Mouse (Mus musculus) forebrain, embryonic 16.5 days (tissue): ENCODE results near the gene Coa5. TPM values are rescaled to one million over a fixed set of nuclear protein-coding genes. Genes with fewer than 3 reads are reported as not detected.

Experiments used
- ATAC-seq: fragments of 200-750 bp; cut with Nextera tagmentation; 2 replicates; pipeline ENCODE4 v1.8.0; 2017; ENCODE audit warnings: mild to moderate bottlenecking, moderate library complexity
- H3K27ac ChIP-seq: fragments of 300-500 bp; sonication (generic); 2 replicates; pipeline ENCODE4 v1.5.1; 2014; ENCODE audit warnings: low read length, control low read depth
- H3K27me3 ChIP-seq: fragments of 300-500 bp; sonication (generic); replicated peaks from 2 replicates; pipeline ENCODE4 v1.6.1; 2014; ENCODE audit warnings: low read length; ENCODE audit not compliant: control insufficient read depth, insufficient read depth
- H3K36me3 ChIP-seq: fragments of 300-500 bp; sonication (generic); 2 replicates; pipeline ENCODE4 v1.6.1; 2014; ENCODE audit not compliant: control insufficient read depth, insufficient read depth
- H3K4me1 ChIP-seq: fragments of 300-500 bp; sonication (generic); replicated peaks from 2 replicates; pipeline ENCODE4 v1.6.1; 2014; ENCODE audit warnings: low read length; ENCODE audit not compliant: control insufficient read depth, insufficient read depth
- H3K4me2 ChIP-seq: fragments of 300-500 bp; sonication (generic); 2 replicates; pipeline ENCODE4 v1.6.1; 2014; ENCODE audit warnings: mild to moderate bottlenecking, low read length, control low read depth
- H3K4me3 ChIP-seq: fragments of 300-500 bp; sonication (generic); replicated peaks from 2 replicates; pipeline ENCODE4 v1.5.1; 2014; ENCODE audit warnings: mild to moderate bottlenecking, low read length, control low read depth
- H3K9ac ChIP-seq: fragments of 300-500 bp; sonication (generic); replicated peaks from 2 replicates; pipeline ENCODE4 v1.6.1; 2014; ENCODE audit warnings: low read depth, low read length, control low read depth
- H3K9me3 ChIP-seq: fragments of 300-500 bp; sonication (generic); 2 replicates; pipeline ENCODE4 v1.6.1; 2016; ENCODE audit warnings: low read length; ENCODE audit not compliant: control insufficient read depth
- WGBS: fragments of 180-500 bp; shearing (Covaris S2); extraction: QIAGEN DNeasy Blood & Tissue Kit; methylation state at CpG from one replicate; pipeline ENCODE4 v1.1.7; 2014; 5-methylcytosine and 5-hydroxymethylcytosine counted together
- polyA plus RNA-seq: library from polyadenylated mRNA; unstranded; fragments of >200 nt; fragmentation: Nextera tagmentation; extraction: Ambion mirVana; gene quantifications from 2 replicates; pipeline ENCODE4 v1.2.1, GENCODE M21; 2015

The Coa5 gene
- polyA plus RNA-seq, 1 experiment from 2014 or later = 60.6 TPM

DNA sequence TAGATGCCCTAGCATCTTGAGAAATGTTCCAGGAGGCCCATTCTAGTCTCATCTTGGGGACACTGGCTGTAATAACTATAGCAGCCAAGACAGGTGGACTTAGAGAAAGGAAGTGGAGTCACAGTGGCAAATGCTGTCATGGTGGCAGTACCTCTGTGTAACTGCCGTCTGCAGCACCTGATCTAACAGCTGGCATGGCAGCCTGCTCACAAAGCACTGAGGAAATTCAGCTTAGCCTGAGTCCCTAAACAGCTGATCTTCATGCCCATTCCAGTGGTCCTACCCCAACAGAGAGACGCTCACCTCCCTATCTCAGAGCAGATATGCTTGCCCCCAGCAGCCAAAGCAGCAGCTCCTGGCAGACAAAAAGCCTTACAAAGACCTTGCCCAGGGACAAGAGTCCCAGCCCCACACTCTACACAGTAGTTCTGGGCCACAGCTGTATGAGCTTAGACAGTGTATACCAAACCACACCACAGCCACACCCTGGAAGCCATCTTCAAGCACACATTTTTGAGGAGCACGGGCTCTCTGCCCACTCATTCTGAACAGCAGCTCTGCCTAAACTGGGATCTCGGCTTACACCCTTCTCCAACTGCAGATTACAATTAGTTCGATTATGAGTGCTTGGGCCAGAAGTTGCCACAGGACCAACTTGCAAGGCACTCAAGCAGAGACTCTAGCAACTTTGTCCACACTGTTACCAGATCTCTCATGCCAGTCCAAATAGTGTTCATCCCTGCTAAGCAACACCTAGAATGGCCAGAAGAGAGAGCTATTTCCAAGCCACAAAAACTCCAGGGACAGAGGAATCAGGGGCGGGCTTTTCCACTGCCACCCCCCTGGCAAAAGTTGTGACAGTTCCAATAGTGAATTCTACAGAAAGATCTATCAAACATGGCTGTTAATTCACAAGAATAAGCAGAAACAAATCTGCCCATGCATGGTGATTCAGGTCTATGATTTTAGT, 41.6 kb upstream of the Coa5 start:
- whole genome bisulfite sequencing = 84% methylated on average over 6 of the region's 6 CpGs
- Histone ChIP-seq H3K9ac (no peak overlapping the region), H3K27me3 (no peaks in the 10 kb centered on the region), H3K27ac (no peak overlapping the region), H3K4me1 (no peaks in the 10 kb centered on the region), H3K4me3 (no peak overlapping the region), H3K4me2 (no peak overlapping the region), H3K9me3 (no peaks in the 10 kb centered on the region), H3K36me3 (no peaks in the 10 kb centered on the region)
- ATAC-seq = no peak

GRCm38 (mm10) chr1:37469007-37469406, 39.1 kb upstream of the Coa5 start:
- Histone ChIP-seq H3K27ac (no peak overlapping the region), H3K9ac (no peak overlapping the region), H3K27me3 (no peaks in the 10 kb centered on the region), H3K9me3 (no peaks in the 10 kb centered on the region), H3K4me2 (no peak overlapping the region), H3K36me3 (no peaks in the 10 kb centered on the region), H3K4me1 (no peaks in the 10 kb centered on the region), H3K4me3 (no peak overlapping the region)
- 93% methylated on average over 5 of the region's 5 CpGs for WGBS
- no peak for ATAC-seq

DNA sequence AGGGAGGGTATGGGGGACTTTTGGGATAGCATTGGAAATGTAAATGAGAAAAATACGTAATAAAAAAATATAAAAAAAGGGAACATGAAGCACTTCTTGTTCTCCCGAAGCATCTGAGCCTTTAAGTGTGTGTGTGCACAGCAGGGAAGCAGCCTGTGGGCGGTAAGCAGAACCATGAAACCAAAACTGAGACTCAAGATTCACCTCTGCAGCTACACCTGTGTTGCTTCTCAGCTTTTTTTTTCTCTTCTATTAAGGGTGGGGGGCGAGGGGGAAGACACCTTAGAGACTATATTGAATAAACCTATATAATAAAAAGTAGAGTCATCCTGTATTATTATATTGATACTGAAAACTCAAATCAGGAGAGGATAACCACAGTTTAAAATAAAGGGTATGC, 37.9 kb upstream of the Coa5 start:
- WGBS = 86% methylated on average over 4 of the region's 4 CpGs
- H3K36me3 ChIP-seq = no peaks in the 10 kb centered on the region
- ATAC-seq = no peak
- H3K27me3 ChIP-seq = no peaks in the 10 kb centered on the region
- H3K27ac ChIP-seq = no peak overlapping the region
- H3K4me3 ChIP-seq = no peak overlapping the region
- no peak overlapping the region for H3K9ac ChIP-seq
- no peaks in the 10 kb centered on the region for H3K4me1 ChIP-seq
- no peak overlapping the region for H3K4me2 ChIP-seq
- H3K9me3 ChIP-seq = no peaks in the 10 kb centered on the region

DNA sequence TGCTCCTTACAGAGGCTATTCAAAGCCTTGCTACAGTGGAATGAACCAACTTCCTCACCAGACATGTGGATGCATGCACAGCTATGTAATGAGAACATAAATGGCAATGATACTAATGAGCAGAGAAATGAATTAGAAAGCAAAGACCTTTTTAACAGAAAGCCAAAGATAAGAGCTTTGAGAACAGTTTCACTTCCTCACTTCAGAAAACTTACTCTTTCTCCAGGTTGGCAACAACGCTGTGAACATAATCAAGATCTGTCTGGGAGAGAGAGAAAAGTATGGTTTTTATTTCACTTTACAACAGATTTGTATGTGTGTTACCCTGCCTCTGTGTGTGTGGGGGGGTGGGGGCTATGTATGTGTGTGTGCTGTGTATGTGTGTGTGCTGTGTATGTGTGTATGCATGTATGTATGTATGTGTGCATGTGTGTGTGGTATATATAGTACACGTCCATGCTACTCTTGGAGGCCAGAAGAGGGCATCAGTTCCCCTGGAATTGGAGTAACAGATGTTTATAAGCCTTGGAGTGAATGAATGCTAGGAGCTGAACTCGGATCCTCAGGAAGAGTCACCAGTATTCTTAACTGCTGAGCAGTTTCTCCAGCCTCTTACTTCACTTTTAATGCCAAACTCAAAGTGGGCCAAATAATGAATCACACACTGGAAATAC, 36.6 kb upstream of the Coa5 start:
- Histone ChIP-seq H3K4me2 (no peak overlapping the region), H3K9ac (no peak overlapping the region), H3K4me1 (no peaks in the 10 kb centered on the region), H3K36me3 (no peaks in the 10 kb centered on the region), H3K4me3 (no peak overlapping the region), H3K27me3 (no peaks in the 10 kb centered on the region), H3K9me3 (no peaks in the 10 kb centered on the region), H3K27ac (no peak overlapping the region)
- no peak for ATAC-seq
- WGBS = 90% methylated on average over 3 of the region's 3 CpGs

DNA sequence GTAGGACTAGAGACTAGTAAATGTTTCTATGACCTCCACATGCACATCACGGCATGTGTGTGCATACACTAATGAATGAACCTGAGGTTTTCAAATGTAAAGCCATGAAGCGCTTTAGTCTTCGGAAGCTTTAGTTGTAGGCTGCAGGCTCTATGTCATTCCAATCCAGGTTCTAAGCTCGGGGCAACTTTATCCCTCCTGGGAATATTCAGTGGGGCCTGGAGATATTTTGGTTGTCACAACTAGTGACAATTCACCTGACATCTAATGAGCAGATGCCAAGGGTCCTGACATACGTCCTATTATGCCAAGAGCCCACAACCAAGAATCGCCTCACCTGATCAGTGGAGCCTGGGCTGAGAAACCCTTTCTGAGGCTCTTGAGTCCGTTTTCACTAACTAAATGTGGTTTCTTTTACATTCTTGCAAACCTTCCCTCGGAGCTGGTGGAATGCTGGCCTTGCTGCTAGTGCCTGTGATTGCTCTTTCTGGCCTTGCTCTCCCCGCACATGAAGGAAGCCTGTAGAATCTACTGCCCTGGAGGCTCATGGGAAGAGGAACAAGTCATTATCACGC, 35.1 kb upstream of the Coa5 start:
- WGBS = 89% methylated on average over 10 of the region's 10 CpGs

DNA sequence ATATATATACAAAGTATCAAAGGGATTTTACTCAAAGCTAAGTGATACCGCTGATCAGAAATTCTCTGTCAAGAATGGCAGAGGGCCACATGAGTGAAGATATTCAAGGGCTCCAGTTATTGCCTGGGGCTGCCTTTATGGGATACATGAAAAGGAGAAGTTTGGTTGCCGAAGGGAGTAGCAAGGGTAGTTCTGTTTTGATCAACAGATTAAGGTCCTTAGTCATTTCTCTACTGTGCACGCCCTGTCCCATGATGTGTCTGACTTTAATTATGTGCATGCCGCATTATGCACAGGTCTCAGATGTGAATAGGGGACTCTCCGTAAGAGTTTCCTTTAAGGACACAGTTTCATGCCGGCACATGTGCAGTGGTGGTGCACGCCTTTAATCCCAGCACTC, 27.6 kb upstream of the Coa5 start:
- no peak overlapping the region for H3K27ac ChIP-seq
- WGBS = 93% methylated on average over 7 of the region's 7 CpGs
- no peaks in the 10 kb centered on the region for H3K36me3 ChIP-seq
- no peak overlapping the region for H3K4me2 ChIP-seq
- no peaks in the 10 kb centered on the region for H3K4me1 ChIP-seq
- no peak overlapping the region for H3K9ac ChIP-seq
- H3K27me3 ChIP-seq = no peaks in the 10 kb centered on the region
- no peaks in the 10 kb centered on the region for H3K9me3 ChIP-seq
- no peak for ATAC-seq
- no peak overlapping the region for H3K4me3 ChIP-seq

More for the DNA sequence above, 35.1 kb upstream of the Coa5 start:
- Histone ChIP-seq H3K27me3 (no peaks in the 10 kb centered on the region), H3K27ac (no peak overlapping the region), H3K4me2 (no peak overlapping the region), H3K9ac (no peak overlapping the region), H3K4me1 (no peaks in the 10 kb centered on the region), H3K4me3 (no peak overlapping the region), H3K36me3 (no peaks in the 10 kb centered on the region), H3K9me3 (no peaks in the 10 kb centered on the region)
- no peak for ATAC-seq

DNA sequence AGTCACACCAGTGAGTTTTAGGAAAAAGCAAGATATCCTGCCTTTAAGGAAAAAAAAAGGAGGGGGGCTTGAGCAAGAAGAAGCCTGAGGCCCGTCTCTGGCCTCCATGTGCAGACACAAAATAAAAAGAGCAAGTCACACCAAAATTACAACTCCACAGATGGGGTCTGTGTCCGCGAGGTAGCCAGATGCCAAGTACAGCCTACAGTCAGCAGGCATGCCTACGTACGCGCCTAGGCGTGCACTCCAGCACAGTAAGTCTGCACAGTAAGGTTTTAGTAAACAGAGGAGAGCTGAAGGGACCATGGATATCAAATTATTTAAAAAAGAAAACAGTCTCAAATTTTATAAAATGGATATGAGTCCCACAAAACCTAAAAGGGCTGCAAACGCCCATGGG, 21.4 kb upstream of the Coa5 start:
- Histone ChIP-seq H3K36me3 (no peaks in the 10 kb centered on the region; the same call in 1 of the 2 replicates), H3K27me3 (no peaks in the 10 kb centered on the region), H3K27ac (no peak overlapping the region), H3K9me3 (no peaks in the 10 kb centered on the region), H3K9ac (no peak overlapping the region), H3K4me3 (no peak overlapping the region), H3K4me1 (no peaks in the 10 kb centered on the region), H3K4me2 (no peak overlapping the region)
- ATAC-seq = no peak
- WGBS = 87% methylated on average over 8 of the region's 8 CpGs

- H3K4me2 ChIP-seq = no peak overlapping the region
- H3K9ac ChIP-seq = no peak overlapping the region
- H3K27me3 ChIP-seq = no peaks in the 10 kb centered on the region
- no peak overlapping the region for H3K4me3 ChIP-seq
- H3K4me1 ChIP-seq = no peaks in the 10 kb centered on the region
- H3K9me3 ChIP-seq = no peaks in the 10 kb centered on the region
- no peak for ATAC-seq
- WGBS = 80% methylated on average over 10 of the region's 10 CpGs
- no peaks in the 10 kb centered on the region; the same call in 1 of the 2 replicates for H3K36me3 ChIP-seq
- H3K27ac ChIP-seq = no peak overlapping the region
Observed at GRCm38 (mm10) chr1:37448361-37449095, 18.6 kb upstream of the Coa5 start.
